In genomic region chr3:36406340-36406739, GRCm38 (mm10) we compare ENCODE assay signal across 10 mouse cellular contexts.
A peak's percentile ranks its signal among the peaks of the same experiment; 100 is the strongest.
DNase-seq lines count a peak whose midpoint lies in the region; ATAC-seq and TF ChIP-seq lines count a peak whose summit lies in the region.
"Had no signal": no experiment of that assay in that cellular context is flagged by ENCODE, and none has a peak within 500 bp of the region (broad histone marks: within the 10 kb centered on the region; RNA-seq: fewer than 3 reads in every experiment).

No protein-coding gene starts in this region.

- H3K9me3 ChIP-seq in hindbrain, postnatal 0 days (ENCODE audit: low read length) = no peaks in the 10 kb centered on the region
- no peaks in the 10 kb centered on the region for H3K9me3 ChIP-seq in hindbrain, embryonic 14.5 days (ENCODE audit: control insufficient read depth, low read length)
- H3K9me3 ChIP-seq: liver, embryonic 13.5 days had no signal

- no peak overlapping the region for H3K4me3 ChIP-seq in hindbrain, postnatal 0 days (ENCODE audit: low read length)
- H3K4me3 ChIP-seq in hindbrain, embryonic 14.5 days (replicated peaks; ENCODE audit: low read length) = no peak overlapping the region
- H3K4me3 ChIP-seq: liver, embryonic 13.5 days had no signal

- WGBS in hindbrain, postnatal 0 days = 35% methylated on average over 2 of the region's 2 CpGs
- 60% methylated on average over 2 of the region's 2 CpGs for WGBS in hindbrain, embryonic 14.5 days

- no peaks in the 10 kb centered on the region for H3K27me3 ChIP-seq in hindbrain, postnatal 0 days (ENCODE audit: insufficient read depth, low read length)
- no peaks in the 10 kb centered on the region for H3K27me3 ChIP-seq in hindbrain, embryonic 14.5 days (ENCODE audit: control insufficient read depth, insufficient read depth, low read length)
- H3K27me3 ChIP-seq: liver, embryonic 13.5 days had no signal

- no peaks in the 10 kb centered on the region for H3K4me1 ChIP-seq in hindbrain, postnatal 0 days (ENCODE audit: insufficient read depth, low read length)
- H3K4me1 ChIP-seq in hindbrain, embryonic 14.5 days (replicated peaks; ENCODE audit: control insufficient read depth, insufficient read depth, low read length) = no peaks in the 10 kb centered on the region
- H3K4me1 ChIP-seq: liver, embryonic 13.5 days had no signal

- peak; percentile 24 for DNase-seq in adrenal gland, adult 8-10 months
- DNase-seq in adrenal gland, adult 18-20 months (ENCODE audit: low spot score in 2 of 2) = no peak
- DNase-seq in hindbrain, postnatal 0 days (ENCODE audit: low spot score) = peak; percentile 76
- DNase-seq in hindbrain, embryonic 14.5 days (ENCODE audit: low spot score) = no peak
- peak; percentile 36 for DNase-seq in ovary, adult 18-20 months (ENCODE audit: low spot score)
- no peak for DNase-seq in ovary, postnatal 36 days (ENCODE audit: low spot score)
- peak; percentile 11 to 14 for DNase-seq in layer of hippocampus, postnatal 10 days (ENCODE audit: low spot score in 2 of 2)
- no peak for DNase-seq in right cerebral cortex, postnatal 14 days
- DNase-seq: kidney, postnatal 36 days; liver, embryonic 13.5 days had no signal

- no peak for TF ChIP-seq CTCF in hindbrain, postnatal 0 days (IDR thresholded peaks at IDR 0.05; ENCODE audit: low read depth)

- H3K4me2 ChIP-seq in hindbrain, postnatal 0 days (ENCODE audit: low read depth, low read length) = no peak overlapping the region
- H3K4me2 ChIP-seq in hindbrain, embryonic 14.5 days (replicated peaks) = no peak overlapping the region
- H3K4me2 ChIP-seq: liver, embryonic 13.5 days had no signal

- no peak overlapping the region for H3K9ac ChIP-seq in hindbrain, postnatal 0 days (replicated peaks; ENCODE audit: low read length)
- H3K9ac ChIP-seq in hindbrain, embryonic 14.5 days = no peak overlapping the region
- H3K9ac ChIP-seq: liver, embryonic 13.5 days had no signal

- H3K36me3 ChIP-seq in hindbrain, postnatal 0 days (ENCODE audit: insufficient read depth, low read length) = no peaks in the 10 kb centered on the region
- H3K36me3 ChIP-seq in hindbrain, embryonic 14.5 days (replicated peaks; ENCODE audit: control insufficient read depth, insufficient read depth) = no peaks in the 10 kb centered on the region
- H3K36me3 ChIP-seq: liver, embryonic 13.5 days had no signal

- ATAC-seq in hindbrain, postnatal 0 days = peak; percentile 84
- no peak for ATAC-seq in hindbrain, embryonic 14.5 days (ENCODE audit: low FRiP score)

- H3K27ac ChIP-seq in hindbrain, postnatal 0 days = no peak overlapping the region
- no peak overlapping the region for H3K27ac ChIP-seq in hindbrain, embryonic 14.5 days
- H3K27ac ChIP-seq: liver, embryonic 13.5 days had no signal

Comparison
In these comparisons a context has a peak if more than half of its experiments do, and no peak if none do; other contexts are left out.
1. DNase-seq: peak in adrenal gland, adult 8-10 months (single experiment), hindbrain, postnatal 0 days (single experiment), ovary, adult 18-20 months (single experiment) and layer of hippocampus, postnatal 10 days (2 of 2); none in adrenal gland, adult 18-20 months (0 of 2), hindbrain, embryonic 14.5 days (single experiment), ovary, postnatal 36 days (single experiment) and right cerebral cortex, postnatal 14 days (single experiment).